Mouse (Mus musculus): ENCODE measurements around the gene Mfsd2b.

- TF ChIP-seq GATA1 (IDR thresholded peaks at IDR 0.05; ENCODE audit: low read length) (no peak), TAL1 (IDR thresholded peaks at IDR 0.05; ENCODE audit: low read length) (no peak)
Measured at GRCm38 (mm10) chr12:4813636-4814035, 60.5 kb downstream of the Mfsd2b start.

Data from erythroblast, embryonic 14.5 days (primary cell).